Mouse (Mus musculus): ENCODE results near the gene Rps15. TPM values are rescaled to one million over a fixed set of nuclear protein-coding genes. Genes with fewer than 3 reads are reported as not detected.
"Not testable (repeated sequence)": the region's sequence is repeated elsewhere in the genome, so short reads cannot be mapped to it uniquely, and the experiment has no call there.

Rps15 gene
- 536 and 549 TPM in 2 replicates for polyA plus RNA-seq (2015; fragmentation: Nextera tagmentation; extraction: Ambion mirVana)

DNA sequence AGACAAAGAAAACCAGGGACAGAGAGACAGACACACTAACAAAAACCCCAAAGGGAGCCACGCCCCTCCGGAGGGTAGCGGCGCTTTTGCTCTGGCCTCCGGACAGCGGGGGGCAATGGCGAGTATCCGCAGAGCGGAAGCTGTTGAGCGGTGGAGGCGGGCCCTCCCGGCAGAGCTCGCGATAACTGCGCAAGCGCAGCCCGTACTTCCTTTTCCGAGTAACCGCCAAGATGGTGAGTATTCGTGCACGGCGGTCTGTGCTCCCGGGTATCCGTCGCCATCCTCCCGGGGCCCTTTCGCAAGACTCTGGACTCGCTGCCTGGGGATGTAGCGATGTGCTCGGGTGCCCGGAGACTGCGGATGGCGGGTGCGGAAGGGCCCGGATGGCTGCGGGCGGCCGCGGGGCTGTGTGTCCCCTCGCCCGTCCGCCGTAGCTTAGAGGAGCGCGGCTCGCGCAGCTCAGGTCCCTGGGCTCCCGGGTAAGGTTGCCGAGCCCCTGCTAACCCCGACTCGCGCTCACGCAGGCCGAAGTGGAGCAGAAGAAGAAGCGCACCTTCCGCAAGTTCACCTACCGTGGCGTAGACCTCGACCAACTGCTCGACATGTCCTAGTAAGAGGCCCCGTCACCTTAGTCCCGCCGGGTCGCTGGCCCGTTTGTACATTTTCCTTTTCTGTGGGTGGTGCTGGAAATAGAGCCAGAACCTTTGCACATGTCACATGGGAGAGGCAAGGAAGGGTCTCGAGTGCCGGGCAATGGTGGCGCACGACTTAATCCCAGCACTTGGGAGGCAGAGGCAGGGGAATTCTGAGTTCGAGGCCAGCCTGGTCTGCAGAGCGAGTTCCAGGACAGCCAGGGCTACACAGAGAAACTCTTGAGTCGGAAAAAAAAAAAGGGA, at the start of gene Rps15:
TSS of gene Rps15 (plus strand) at position 203 of the 896 bp plus-strand sequence.
- peak within 1 kb of the TSS; percentile 80 for H3K27ac ChIP-seq (ENCODE audit: low read length)
- peaks cover 18% of the 10 kb centered on the region for H3K4me1 ChIP-seq (ENCODE audit: control insufficient read depth, insufficient read depth, low read length)
- no peaks in the 10 kb centered on the region for H3K9me3 ChIP-seq (replicated peaks; ENCODE audit: control insufficient read depth, low read length)
- peaks cover 5% of the 10 kb centered on the region for H3K27me3 ChIP-seq (ENCODE audit: control insufficient read depth, insufficient read depth, low read length)
- under 1% methylated on average over 72 of the region's 72 CpGs for WGBS
- H3K4me2 ChIP-seq (ENCODE audit: low read depth, low read length): peak within 1 kb of the TSS; percentile 97
- peaks cover 23% of the 10 kb centered on the region for H3K36me3 ChIP-seq (ENCODE audit: control insufficient read depth, insufficient read depth)
- peak; percentile 91 for ATAC-seq (replicated peaks; ENCODE audit: extremely low read depth, insufficient read depth, low FRiP score)
- H3K9ac ChIP-seq (ENCODE audit: low read length): peak within 1 kb of the TSS; percentile 93
- peak within 1 kb of the TSS; percentile 81 for H3K4me3 ChIP-seq (ENCODE audit: low read length)

- Histone ChIP-seq H3K36me3 (ENCODE audit: control insufficient read depth, insufficient read depth) (peaks cover 56% of the 10 kb centered on the region), H3K9me3 (replicated peaks; ENCODE audit: control insufficient read depth, low read length) (no peaks in the 10 kb centered on the region), H3K27ac (ENCODE audit: low read length) (peak overlapping the region; percentile 77), H3K9ac (ENCODE audit: low read length) (no peak overlapping the region), H3K4me3 (ENCODE audit: low read length) (no peak overlapping the region), H3K4me2 (ENCODE audit: low read depth, low read length) (no peak overlapping the region), H3K4me1 (ENCODE audit: control insufficient read depth, insufficient read depth, low read length) (peaks cover 18% of the 10 kb centered on the region), H3K27me3 (ENCODE audit: control insufficient read depth, insufficient read depth, low read length) (no peaks in the 10 kb centered on the region)
- WGBS: 39% methylated on average over 3 of the region's 3 CpGs
- ATAC-seq (replicated peaks; ENCODE audit: extremely low read depth, insufficient read depth, low FRiP score): peak; percentile 13; the same call in 1 of the 2 replicates
These were observed 49.6 kb upstream of the Rps15 start for GRCm38 (mm10) chr10:80242607-80243006.

DNA sequence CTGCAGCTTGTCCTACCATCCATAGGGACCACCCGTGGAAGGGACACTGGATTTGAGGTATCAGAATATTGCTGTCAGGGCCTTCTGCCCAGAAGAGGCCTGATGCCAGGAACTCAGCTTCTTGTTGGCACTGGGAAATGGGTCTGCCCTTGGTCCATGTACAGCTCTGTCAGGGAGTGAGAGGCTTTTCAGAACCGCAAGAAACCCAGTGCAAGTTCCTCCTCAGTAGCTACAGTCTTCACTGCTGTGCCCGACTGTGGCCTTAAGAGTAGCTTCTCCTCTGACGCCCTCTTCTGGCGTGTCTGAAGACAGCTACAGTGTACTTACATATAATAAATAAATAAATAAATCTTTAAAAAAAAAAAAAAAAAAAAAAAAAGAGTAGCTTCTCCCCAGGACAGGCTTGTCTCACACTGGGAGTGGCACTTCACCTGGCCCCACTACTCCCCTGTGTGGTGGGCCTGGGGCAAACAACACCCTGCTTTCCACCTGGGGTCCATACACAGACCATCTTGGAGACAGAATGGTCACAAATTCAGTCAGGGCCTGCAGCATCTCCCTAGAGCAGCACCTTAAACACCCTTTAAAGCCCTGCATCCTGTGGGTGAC, 47.4 kb upstream of the Rps15 start:
- Histone ChIP-seq H3K9me3 (replicated peaks; ENCODE audit: control insufficient read depth, low read length) (no peaks in the 10 kb centered on the region), H3K4me1 (ENCODE audit: control insufficient read depth, insufficient read depth, low read length) (peaks cover 22% of the 10 kb centered on the region), H3K27ac (ENCODE audit: low read length) (no peak overlapping the region), H3K36me3 (ENCODE audit: control insufficient read depth, insufficient read depth) (peaks cover 39% of the 10 kb centered on the region), H3K4me2 (ENCODE audit: low read depth, low read length) (no peak overlapping the region), H3K4me3 (ENCODE audit: low read length) (no peak overlapping the region), H3K27me3 (ENCODE audit: control insufficient read depth, insufficient read depth, low read length) (no peaks in the 10 kb centered on the region), H3K9ac (ENCODE audit: low read length) (no peak overlapping the region)
- WGBS: 42% methylated on average over 5 of the region's 5 CpGs
- no peak for ATAC-seq (replicated peaks; ENCODE audit: extremely low read depth, insufficient read depth, low FRiP score)

GRCm38 (mm10) chr10:80245600-80245999, 46.7 kb upstream of the Rps15 start:
- Histone ChIP-seq H3K4me2 (ENCODE audit: low read depth, low read length) (no peak overlapping the region), H3K27ac (ENCODE audit: low read length) (no peak overlapping the region), H3K4me1 (ENCODE audit: control insufficient read depth, insufficient read depth, low read length) (peaks cover 29% of the 10 kb centered on the region), H3K36me3 (ENCODE audit: control insufficient read depth, insufficient read depth) (peaks cover 35% of the 10 kb centered on the region), H3K4me3 (ENCODE audit: low read length) (no peak overlapping the region), H3K9ac (ENCODE audit: low read length) (peak overlapping the region; percentile 49), H3K9me3 (replicated peaks; ENCODE audit: control insufficient read depth, low read length) (no peaks in the 10 kb centered on the region), H3K27me3 (ENCODE audit: control insufficient read depth, insufficient read depth, low read length) (no peaks in the 10 kb centered on the region)
- ATAC-seq (replicated peaks; ENCODE audit: extremely low read depth, insufficient read depth, low FRiP score): no peak
- 3% methylated on average over 4 of the region's 4 CpGs for WGBS

- Histone ChIP-seq H3K9ac (ENCODE audit: low read length) (no peak overlapping the region), H3K4me2 (ENCODE audit: low read depth, low read length) (no peak overlapping the region), H3K9me3 (replicated peaks; ENCODE audit: control insufficient read depth, low read length) (no peaks in the 10 kb centered on the region), H3K4me1 (ENCODE audit: control insufficient read depth, insufficient read depth, low read length) (peaks cover 28% of the 10 kb centered on the region), H3K27me3 (ENCODE audit: control insufficient read depth, insufficient read depth, low read length) (no peaks in the 10 kb centered on the region), H3K4me3 (ENCODE audit: low read length) (no peak overlapping the region), H3K27ac (ENCODE audit: low read length) (no peak overlapping the region), H3K36me3 (ENCODE audit: control insufficient read depth, insufficient read depth) (peaks cover 19% of the 10 kb centered on the region)
- WGBS: 44% methylated on average over 6 of the region's 6 CpGs
- ATAC-seq (replicated peaks; ENCODE audit: extremely low read depth, insufficient read depth, low FRiP score): no peak
These were observed 44.4 kb upstream of the Rps15 start for GRCm38 (mm10) chr10:80247849-80248248.

- ATAC-seq (replicated peaks; ENCODE audit: extremely low read depth, insufficient read depth, low FRiP score); H3K27ac ChIP-seq (ENCODE audit: low read length); H3K9ac ChIP-seq (ENCODE audit: low read length); H3K27me3 ChIP-seq (ENCODE audit: control insufficient read depth, insufficient read depth, low read length); H3K9me3 ChIP-seq (replicated peaks; ENCODE audit: control insufficient read depth, low read length): not testable (repeated sequence)
- peak overlapping the region; percentile 75 for H3K4me3 ChIP-seq (ENCODE audit: low read length)
- peaks cover 13% of the 10 kb centered on the region for H3K36me3 ChIP-seq (ENCODE audit: control insufficient read depth, insufficient read depth)
- H3K4me2 ChIP-seq (ENCODE audit: low read depth, low read length): peak overlapping the region; percentile 92
- peaks cover 25% of the 10 kb centered on the region for H3K4me1 ChIP-seq (ENCODE audit: control insufficient read depth, insufficient read depth, low read length)
- WGBS: 33% methylated on average over 3 of the region's 3 CpGs
These were observed 43.8 kb upstream of the Rps15 start for GRCm38 (mm10) chr10:80248437-80248836.

- Histone ChIP-seq H3K36me3 (ENCODE audit: control insufficient read depth, insufficient read depth) (peaks cover 11% of the 10 kb centered on the region), H3K9ac (ENCODE audit: low read length) (peak within 1 kb of the TSS; percentile 90), H3K27ac (ENCODE audit: low read length) (peak within 1 kb of the TSS; percentile 96), H3K4me3 (ENCODE audit: low read length) (peak within 1 kb of the TSS; percentile 75), H3K9me3 (replicated peaks; ENCODE audit: control insufficient read depth, low read length) (no peaks in the 10 kb centered on the region), H3K4me2 (ENCODE audit: low read depth, low read length) (peak within 1 kb of the TSS; percentile 92), H3K27me3 (ENCODE audit: control insufficient read depth, insufficient read depth, low read length) (no peaks in the 10 kb centered on the region), H3K4me1 (ENCODE audit: control insufficient read depth, insufficient read depth, low read length) (peaks cover 25% of the 10 kb centered on the region)
- ATAC-seq (replicated peaks; ENCODE audit: extremely low read depth, insufficient read depth, low FRiP score): peak; percentile 89
- under 1% methylated on average over 53 of the region's 53 CpGs for WGBS
These were observed 43.1 kb upstream of the Rps15 start, which contains the start of gene Ndufs7 for GRCm38 (mm10) chr10:80248971-80249640. Gene Ndufs7 (plus strand): TSS chr10:80249121.

GRCm38 (mm10) chr10:80250059-80250458, 42.2 kb upstream of the Rps15 start:
- H3K4me3 ChIP-seq (ENCODE audit: low read length): peak overlapping the region; percentile 75
- H3K27me3 ChIP-seq (ENCODE audit: control insufficient read depth, insufficient read depth, low read length): no peaks in the 10 kb centered on the region
- peak overlapping the region; percentile 90 for H3K9ac ChIP-seq (ENCODE audit: low read length)
- H3K27ac ChIP-seq (ENCODE audit: low read length): peak overlapping the region; percentile 96
- peak overlapping the region; percentile 92 for H3K4me2 ChIP-seq (ENCODE audit: low read depth, low read length)
- H3K9me3 ChIP-seq (replicated peaks; ENCODE audit: control insufficient read depth, low read length): no peaks in the 10 kb centered on the region
- ATAC-seq (replicated peaks; ENCODE audit: extremely low read depth, insufficient read depth, low FRiP score): no peak
- H3K36me3 ChIP-seq (ENCODE audit: control insufficient read depth, insufficient read depth): peaks cover 14% of the 10 kb centered on the region
- H3K4me1 ChIP-seq (ENCODE audit: control insufficient read depth, insufficient read depth, low read length): peaks cover 25% of the 10 kb centered on the region
- WGBS: 22% methylated on average over 2 of the region's 2 CpGs

All from heart, embryonic 16.5 days (tissue).